Mouse (Mus musculus) adrenal gland, adult 8-10 months (tissue): ENCODE results near the gene Tia1. TPM values are rescaled to one million over a fixed set of nuclear protein-coding genes. Genes with fewer than 3 reads are reported as not detected.

Source experiments
- total RNA-seq, 4 experiments: library from RNA; stranded (reverse); gene quantifications; 2 replicates each; pipeline ENCODE4 v1.2.4; 2022

Gene Tia1
- total RNA-seq, 4 experiments from 2014 or later: 44.0 to 121 (median 82.9) TPM

Other genes with a start within 250 kb of the Tia1 start
- gene Tgfa, start 209.0 kb upstream of the Tia1 start, total RNA-seq: 10 to 100 TPM; 15.0 to 25.1 (median 19.7) TPM
- gene Fam136a, start 38.6 kb upstream of the Tia1 start, total RNA-seq: 10 to 100 TPM; 47.5 to 96.0 (median 73.9) TPM
- 100 to 1,000 TPM; 115 to 403 (median 241) TPM for gene Snrpg, start 32.9 kb upstream of the Tia1 start, total RNA-seq
- gene Pcyox1, start 7.1 kb upstream of the Tia1 start, total RNA-seq: 100 to 1,000 TPM; 151 to 257 (median 207) TPM
- gene Gm44790, start 22.4 kb downstream of the Tia1 start, total RNA-seq: 1 to 10 TPM in 2 of 4 experiments, not detected in 2; 4.6 to 6.2 TPM
- gene C87436, start 34.2 kb downstream of the Tia1 start, total RNA-seq: 10 to 100 TPM; 22.4 to 27.7 (median 24.8) TPM
- 100 to 1,000 TPM; 286 to 319 (median 308) TPM for gene Pcbp1, start 122.1 kb downstream of the Tia1 start, total RNA-seq
- under 1 TPM in 3 of 4 experiments, not detected in 1; 0.15 to 0.86 (median 0.83) TPM for gene Asprv1, start 223.9 kb downstream of the Tia1 start, total RNA-seq